Mouse (Mus musculus): ENCODE measurements around the gene Cdkn2c. TPM values are rescaled to one million over a fixed set of nuclear protein-coding genes. Genes with fewer than 3 reads are reported as not detected.

The Cdkn2c gene
- polyA plus RNA-seq, 1 experiment from 2014 or later: 1.4 TPM

DNA sequence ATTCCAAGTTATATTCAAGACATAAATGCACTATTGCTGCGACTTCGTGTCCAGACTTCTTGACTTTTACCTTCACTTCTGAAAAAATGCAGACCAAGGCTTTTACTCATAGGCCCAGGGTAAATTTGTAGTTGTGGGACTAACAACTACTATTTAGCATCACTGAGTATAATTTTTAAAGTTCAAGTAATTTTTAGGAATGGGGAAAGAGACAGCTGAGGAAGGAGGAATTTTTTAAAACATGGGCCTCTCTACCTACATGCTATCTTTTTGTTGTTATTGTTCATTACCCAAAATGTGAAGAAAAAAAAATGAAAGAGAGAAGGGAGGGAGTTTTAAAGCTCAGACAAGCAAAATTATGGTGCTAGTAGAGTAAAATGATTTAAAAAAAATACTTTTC is 12.3 kb downstream of the Cdkn2c start:
- Histone ChIP-seq H3K36me3 (no peaks in the 10 kb centered on the region), H3K27ac (no peak overlapping the region), H3K9me3 (replicated peaks) (no peaks in the 10 kb centered on the region), H3K4me3 (no peak overlapping the region), H3K4me1 (peaks cover 12% of the 10 kb centered on the region), H3K27me3 (ENCODE audit: low read depth, poor library complexity, severe bottlenecking) (peaks cover 68% of the 10 kb centered on the region)
- DNase-seq (ENCODE audit: low spot score): no peak
- 55% methylated on average over 2 of the region's 2 CpGs for WGBS

DNA sequence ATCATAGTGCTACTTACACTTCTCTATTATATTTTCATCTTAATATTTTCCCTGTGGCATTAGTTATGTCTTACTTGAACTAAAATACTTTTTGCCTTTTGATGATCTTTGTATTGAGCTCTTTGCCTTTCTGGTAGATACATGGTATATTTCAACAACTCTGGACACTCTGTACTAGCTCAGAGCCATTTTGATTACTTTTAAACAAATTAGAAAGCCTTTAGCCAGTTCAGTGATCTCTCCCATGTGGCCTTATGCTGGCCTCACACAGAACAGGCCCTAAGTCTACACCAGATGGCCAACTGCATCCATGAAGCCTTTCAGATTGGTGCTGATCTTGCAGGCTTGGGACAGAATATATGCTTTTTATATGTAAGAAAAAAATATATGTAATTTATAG is 13.7 kb downstream of the Cdkn2c start:
- no peak for DNase-seq (ENCODE audit: low spot score)
- Histone ChIP-seq H3K27me3 (ENCODE audit: low read depth, poor library complexity, severe bottlenecking) (peaks cover 53% of the 10 kb centered on the region), H3K36me3 (no peaks in the 10 kb centered on the region), H3K4me3 (no peak overlapping the region), H3K27ac (no peak overlapping the region), H3K9me3 (replicated peaks) (no peaks in the 10 kb centered on the region), H3K4me1 (peaks cover 12% of the 10 kb centered on the region)

- 87% methylated on average over 5 of the region's 5 CpGs for WGBS
- H3K4me1 ChIP-seq: no peaks in the 10 kb centered on the region
- no peak overlapping the region for H3K27ac ChIP-seq
- H3K36me3 ChIP-seq: no peaks in the 10 kb centered on the region
- H3K27me3 ChIP-seq (ENCODE audit: low read depth, poor library complexity, severe bottlenecking): peaks cover 14% of the 10 kb centered on the region
- H3K9me3 ChIP-seq (replicated peaks): no peaks in the 10 kb centered on the region
- H3K4me3 ChIP-seq: no peak overlapping the region
- DNase-seq (ENCODE audit: low spot score): no peak
Measured at GRCm38 (mm10) chr4:109649331-109649730, 17.7 kb downstream of the Cdkn2c start.

GRCm38 (mm10) chr4:109647281-109647680 is 19.7 kb downstream of the Cdkn2c start:
- 77% methylated on average over 4 of the region's 4 CpGs for WGBS
- Histone ChIP-seq H3K4me1 (no peaks in the 10 kb centered on the region), H3K9me3 (replicated peaks) (no peaks in the 10 kb centered on the region), H3K27ac (no peak overlapping the region), H3K4me3 (no peak overlapping the region), H3K36me3 (no peaks in the 10 kb centered on the region), H3K27me3 (ENCODE audit: low read depth, poor library complexity, severe bottlenecking) (no peaks in the 10 kb centered on the region)
- DNase-seq (ENCODE audit: low spot score): no peak

- 81% methylated on average over 3 of the region's 3 CpGs for WGBS
- Histone ChIP-seq H3K9me3 (replicated peaks) (no peaks in the 10 kb centered on the region), H3K36me3 (no peaks in the 10 kb centered on the region), H3K27me3 (ENCODE audit: low read depth, poor library complexity, severe bottlenecking) (no peaks in the 10 kb centered on the region), H3K4me3 (no peak overlapping the region), H3K27ac (no peak overlapping the region), H3K4me1 (no peaks in the 10 kb centered on the region)
- no peak for DNase-seq (ENCODE audit: low spot score)
Measured at GRCm38 (mm10) chr4:109641451-109641850, 25.5 kb downstream of the Cdkn2c start.

DNA sequence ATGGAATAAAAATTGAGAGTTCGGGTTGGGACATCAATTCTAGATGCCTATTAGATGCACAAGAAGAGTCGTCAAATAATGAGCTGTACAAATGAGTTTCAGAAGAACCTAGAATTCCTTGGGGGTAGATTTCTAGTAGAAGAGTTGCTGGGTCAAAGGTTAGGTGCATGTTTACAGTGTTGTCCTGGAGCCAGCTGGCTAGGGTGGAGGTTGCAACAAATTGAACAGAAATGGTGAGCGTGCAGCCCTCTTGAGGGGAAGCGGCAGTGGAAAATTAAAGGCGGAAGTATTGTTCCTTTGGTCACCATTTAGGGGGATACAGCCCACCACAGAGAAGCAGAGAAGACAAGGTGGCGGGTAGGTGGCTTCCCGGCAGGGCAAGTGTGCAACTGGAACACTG is 26.8 kb downstream of the Cdkn2c start:
- Histone ChIP-seq H3K27me3 (ENCODE audit: low read depth, poor library complexity, severe bottlenecking) (no peaks in the 10 kb centered on the region), H3K4me3 (no peak overlapping the region), H3K27ac (no peak overlapping the region), H3K4me1 (no peaks in the 10 kb centered on the region), H3K9me3 (replicated peaks) (no peaks in the 10 kb centered on the region), H3K36me3 (no peaks in the 10 kb centered on the region)
- 88% methylated on average over 7 of the region's 7 CpGs for WGBS
- no peak for DNase-seq (ENCODE audit: low spot score)

- no peak for DNase-seq (ENCODE audit: low spot score)
- Histone ChIP-seq H3K36me3 (no peaks in the 10 kb centered on the region), H3K27me3 (ENCODE audit: low read depth, poor library complexity, severe bottlenecking) (no peaks in the 10 kb centered on the region), H3K9me3 (replicated peaks) (no peaks in the 10 kb centered on the region), H3K4me1 (no peaks in the 10 kb centered on the region), H3K4me3 (no peak overlapping the region), H3K27ac (no peak overlapping the region)
- WGBS: 86% methylated on average over 9 of the region's 9 CpGs
Measured at GRCm38 (mm10) chr4:109639356-109639755, 27.6 kb downstream of the Cdkn2c start.

DNA sequence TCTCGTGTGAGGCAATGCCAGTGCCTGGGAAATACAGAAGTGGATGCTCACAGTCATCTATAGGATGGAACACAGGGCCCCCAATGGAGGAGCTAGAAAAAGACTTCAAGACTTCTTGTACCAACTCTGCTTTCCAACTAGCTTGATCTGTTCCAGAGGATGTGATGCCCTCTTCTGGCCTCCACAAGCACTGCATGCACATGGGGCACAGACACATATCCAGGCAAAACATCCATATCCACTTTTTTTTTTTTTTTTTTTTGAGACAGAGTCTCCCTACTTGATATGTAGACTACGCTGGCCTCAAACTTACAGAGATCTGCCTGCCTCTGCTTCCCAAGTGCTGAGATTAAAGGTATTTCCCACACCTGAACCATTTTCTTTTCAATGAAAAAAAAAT is 32.0 kb downstream of the Cdkn2c start:
- no peaks in the 10 kb centered on the region for H3K4me1 ChIP-seq
- no peak for DNase-seq (ENCODE audit: low spot score)
- H3K27ac ChIP-seq: no peak overlapping the region
- H3K4me3 ChIP-seq: no peak overlapping the region
- H3K27me3 ChIP-seq (ENCODE audit: low read depth, poor library complexity, severe bottlenecking): no peaks in the 10 kb centered on the region
- 91% methylated on average over 2 of the region's 2 CpGs for WGBS
- no peaks in the 10 kb centered on the region for H3K9me3 ChIP-seq (replicated peaks)
- no peaks in the 10 kb centered on the region for H3K36me3 ChIP-seq

- Histone ChIP-seq H3K36me3 (no peaks in the 10 kb centered on the region), H3K9me3 (replicated peaks) (no peaks in the 10 kb centered on the region), H3K4me1 (no peaks in the 10 kb centered on the region), H3K4me3 (no peak overlapping the region), H3K27ac (no peak overlapping the region), H3K27me3 (ENCODE audit: low read depth, poor library complexity, severe bottlenecking) (no peaks in the 10 kb centered on the region)
- DNase-seq (ENCODE audit: low spot score): no peak
- WGBS: 86% methylated on average over 4 of the region's 4 CpGs
Measured at GRCm38 (mm10) chr4:109631029-109631428, 36.0 kb downstream of the Cdkn2c start.

DNA sequence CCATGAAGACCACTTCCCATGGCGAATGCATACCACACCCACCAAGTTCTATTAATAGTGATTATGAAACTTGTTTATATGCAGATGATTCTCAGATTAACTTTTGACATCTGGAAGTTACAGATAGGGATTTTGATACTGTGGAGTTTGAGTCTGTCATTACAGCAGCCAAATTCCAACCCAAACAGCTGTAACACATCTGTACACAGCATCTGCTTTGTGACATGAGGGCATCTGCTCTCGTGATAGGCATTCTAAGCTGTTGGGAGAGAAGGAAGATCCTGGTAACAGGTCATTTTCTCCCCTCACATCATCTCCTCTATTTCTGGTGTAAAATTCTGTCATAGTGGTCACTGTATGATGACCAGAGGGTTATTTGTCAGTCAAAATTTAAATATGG is 36.8 kb downstream of the Cdkn2c start:
- no peak for DNase-seq (ENCODE audit: low spot score)
- no peaks in the 10 kb centered on the region for H3K36me3 ChIP-seq
- no peak overlapping the region for H3K4me3 ChIP-seq
- H3K4me1 ChIP-seq: no peaks in the 10 kb centered on the region
- H3K27ac ChIP-seq: no peak overlapping the region
- WGBS: 73% methylated on average over 2 of the region's 2 CpGs
- H3K27me3 ChIP-seq (ENCODE audit: low read depth, poor library complexity, severe bottlenecking): no peaks in the 10 kb centered on the region
- no peaks in the 10 kb centered on the region for H3K9me3 ChIP-seq (replicated peaks)

DNA sequence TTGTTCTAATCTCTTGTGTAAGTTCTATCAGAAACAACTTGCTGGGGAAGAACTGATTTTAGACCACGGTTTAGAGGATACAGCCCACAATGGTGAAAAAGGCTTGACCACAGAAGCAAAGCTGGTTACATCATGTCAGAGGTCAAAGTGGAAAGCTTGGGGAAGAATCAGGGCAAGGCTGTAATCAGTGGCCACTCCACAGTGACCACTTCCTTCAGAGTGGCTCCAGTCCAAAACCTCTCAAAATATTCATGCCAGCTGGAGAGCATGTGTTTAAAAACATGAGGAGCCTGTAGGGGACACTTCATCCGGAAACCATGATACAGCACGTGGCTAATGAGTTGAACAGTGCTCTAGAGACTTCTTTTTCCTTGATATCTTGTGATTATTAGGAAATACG is 54.4 kb downstream of the Cdkn2c start:
- no peaks in the 10 kb centered on the region for H3K27me3 ChIP-seq (ENCODE audit: low read depth, poor library complexity, severe bottlenecking)
- WGBS: 85% methylated on average over 4 of the region's 4 CpGs
- no peak for DNase-seq (ENCODE audit: low spot score)
- H3K9me3 ChIP-seq (replicated peaks): no peaks in the 10 kb centered on the region
- no peak overlapping the region for H3K4me3 ChIP-seq
- no peak overlapping the region for H3K27ac ChIP-seq
- no peaks in the 10 kb centered on the region for H3K4me1 ChIP-seq
- no peaks in the 10 kb centered on the region for H3K36me3 ChIP-seq

Other genes starting within 250 kb of the Cdkn2c start
- gene Rnf11, start 182.5 kb downstream of the Cdkn2c start, polyA plus RNA-seq (2016; fragmentation: Nextera tagmentation; extraction: Ambion mirVana): 17.8 and 21.5 TPM in 2 replicates
- not detected in 2 replicates for gene 4930522H14Rik, start 135.9 kb downstream of the Cdkn2c start, polyA plus RNA-seq (2016; fragmentation: Nextera tagmentation; extraction: Ambion mirVana)
- gene Faf1, start 9.4 kb upstream of the Cdkn2c start, polyA plus RNA-seq (2016; fragmentation: Nextera tagmentation; extraction: Ambion mirVana): 29.2 TPM in 2 replicates